Mouse (Mus musculus): ENCODE data around the gene Ptpn18.
"Not testable (repeated sequence)": the region's sequence is repeated elsewhere in the genome, so short reads cannot be mapped to it uniquely, and the experiment has no call there.

Gene Ptpn18

GRCm38 (mm10) chr1:34517297-34517696, 57.7 kb downstream of the Ptpn18 start:
- not testable (repeated sequence) for DNase-seq (ENCODE audit: extremely low spot score)

- not testable (repeated sequence) for DNase-seq (ENCODE audit: extremely low spot score)
Measured at GRCm38 (mm10) chr1:34517797-34518196, 58.2 kb downstream of the Ptpn18 start.

GRCm38 (mm10) chr1:34518259-34518658, 58.7 kb downstream of the Ptpn18 start:
- DNase-seq (ENCODE audit: extremely low spot score) = no peak

GRCm38 (mm10) chr1:34522205-34522849, 62.8 kb downstream of the Ptpn18 start:
- DNase-seq (ENCODE audit: extremely low spot score) = no peak

GRCm38 (mm10) chr1:34522850-34523244, 63.3 kb downstream of the Ptpn18 start:
- no peak for DNase-seq (ENCODE audit: extremely low spot score)

GRCm38 (mm10) chr1:34523647-34524046, 64.1 kb downstream of the Ptpn18 start:
- no peak for DNase-seq (ENCODE audit: extremely low spot score)

Data from embryo, embryonic 9.5 days (tissue).